Comparison of ENCODE assay signal across 8 mouse cellular contexts in genomic region chr12:25092027-25092704, GRCm38 (mm10). TPM values are rescaled to one million over a fixed set of nuclear protein-coding genes. Genes with fewer than 3 reads are reported as not detected.
DNase-seq lines count a peak whose midpoint lies in the region; ATAC-seq and TF ChIP-seq lines count a peak whose summit lies in the region.

No protein-coding gene starts in this region.

- H3K4me1 ChIP-seq in forebrain, embryonic 10.5 days, result peaks cover 38% of the 10 kb centered on the region
- H3K4me1 ChIP-seq in heart, embryonic 15.5 days (replicated peaks), result peaks cover 30% of the 10 kb centered on the region
- H3K4me1 ChIP-seq in liver, embryonic 14.5 days (replicated peaks; ENCODE audit: control insufficient read depth in 2 of 2, insufficient read depth in 2 of 2, low read length in 1 of 2), result no peaks in the 10 kb centered on the region
- peaks cover 14% of the 10 kb centered on the region for H3K4me1 ChIP-seq in neural tube, embryonic 11.5 days (ENCODE audit: control insufficient read depth, insufficient read depth, low read length)
- H3K4me1 ChIP-seq in stomach, postnatal 0 days (replicated peaks; ENCODE audit: control insufficient read depth, insufficient read depth), result peaks cover 9% of the 10 kb centered on the region; the same call in 1 of the 2 replicates

- H3K9ac ChIP-seq in heart, embryonic 15.5 days, result peak overlapping the region; percentile 50
- H3K9ac ChIP-seq in liver, embryonic 14.5 days (replicated peaks), result no peak overlapping the region
- H3K9ac ChIP-seq in neural tube, embryonic 11.5 days (ENCODE audit: low read length), result no peak overlapping the region
- H3K9ac ChIP-seq in stomach, postnatal 0 days (ENCODE audit: low read length), result peak overlapping the region; percentile 56

- peak; percentile 96 for TF ChIP-seq CTCF in liver, embryonic 14.5 days (IDR thresholded peaks at IDR 0.05; ENCODE audit: low read depth)
- TF ChIP-seq CTCF in stomach, postnatal 0 days (IDR thresholded peaks at IDR 0.05; ENCODE audit: low read depth), result peak; percentile 100

- peak overlapping the region; percentile 75 for H3K27ac ChIP-seq in forebrain, embryonic 10.5 days
- H3K27ac ChIP-seq in heart, embryonic 15.5 days, result peak overlapping the region; percentile 59
- H3K27ac ChIP-seq in liver, embryonic 14.5 days, result no peak overlapping the region
- no peak overlapping the region for H3K27ac ChIP-seq in neural tube, embryonic 11.5 days (ENCODE audit: low read depth, low read length)
- H3K27ac ChIP-seq in stomach, postnatal 0 days (replicated peaks), result peak overlapping the region; percentile 35

- ATAC-seq in heart, embryonic 15.5 days (replicated peaks; ENCODE audit: insufficient number of reproducible peaks, insufficient read depth, low FRiP score, low read depth), result peak; percentile 20; the same call in 1 of the 2 replicates
- peak; percentile 36; the same call in 1 of the 2 replicates for ATAC-seq in liver, embryonic 14.5 days (ENCODE audit: insufficient read depth)
- ATAC-seq in neural tube, embryonic 11.5 days (ENCODE audit: insufficient read depth, low FRiP score, low TSS enrichment), result peak; percentile 46; the same call in 1 of the 2 replicates
- peak; percentile 51 for ATAC-seq in stomach, postnatal 0 days (ENCODE audit: low FRiP score, low TSS enrichment)

- peaks cover 3% of the 10 kb centered on the region; the same call in 1 of the 2 replicates for H3K36me3 ChIP-seq in forebrain, embryonic 10.5 days (replicated peaks)
- H3K36me3 ChIP-seq in heart, embryonic 15.5 days, result no peaks in the 10 kb centered on the region
- no peaks in the 10 kb centered on the region for H3K36me3 ChIP-seq in liver, embryonic 14.5 days (replicated peaks; ENCODE audit: control insufficient read depth, insufficient read depth, low read depth)
- no peaks in the 10 kb centered on the region for H3K36me3 ChIP-seq in neural tube, embryonic 11.5 days (ENCODE audit: control insufficient read depth, insufficient read depth, low read length)
- no peaks in the 10 kb centered on the region for H3K36me3 ChIP-seq in stomach, postnatal 0 days (ENCODE audit: control insufficient read depth, insufficient read depth, low read length)

- DNase-seq in B cell, adult 2 months, result peak; percentile 88 to 89
- DNase-seq in brain, adult 2 months (ENCODE audit: low read depth, low spot score), result peak; percentile 88
- DNase-seq in forebrain, embryonic 10.5 days (ENCODE audit: extremely low spot score, low spot score), result peak; percentile 91
- peak; percentile 93 for DNase-seq in kidney, postnatal 14 days
- DNase-seq in liver, embryonic 14.5 days (ENCODE audit: low read depth in 3 of 3, low spot score in 3 of 3), result peak in 2 of 3 experiments; percentile 34 to 36
- peak; percentile 90 for DNase-seq in neural tube, embryonic 11.5 days (ENCODE audit: low spot score)
- peak; percentile 87 for DNase-seq in stomach, postnatal 0 days (ENCODE audit: low spot score)

- 9% methylated on average over 25 of the region's 25 CpGs for WGBS in forebrain, embryonic 10.5 days
- 7% methylated on average over 25 of the region's 25 CpGs for WGBS in heart, embryonic 15.5 days
- 9% methylated on average over 25 of the region's 25 CpGs for WGBS in liver, embryonic 14.5 days (ENCODE audit: insufficient replicate concordance)
- WGBS in neural tube, embryonic 11.5 days, result 7% methylated on average over 25 of the region's 25 CpGs
- 7% methylated on average over 25 of the region's 25 CpGs for WGBS in stomach, postnatal 0 days

- peak overlapping the region; percentile 81 for H3K4me2 ChIP-seq in heart, embryonic 15.5 days
- peak overlapping the region; percentile 47 for H3K4me2 ChIP-seq in liver, embryonic 14.5 days (ENCODE audit: low read depth)
- peak overlapping the region; percentile 55 for H3K4me2 ChIP-seq in neural tube, embryonic 11.5 days (ENCODE audit: low read depth)
- H3K4me2 ChIP-seq in stomach, postnatal 0 days (replicated peaks; ENCODE audit: low read depth), result peak overlapping the region; percentile 73

- no peaks in the 10 kb centered on the region for H3K9me3 ChIP-seq in forebrain, embryonic 10.5 days
- no peaks in the 10 kb centered on the region for H3K9me3 ChIP-seq in heart, embryonic 15.5 days (replicated peaks)
- no peaks in the 10 kb centered on the region for H3K9me3 ChIP-seq in liver, embryonic 14.5 days (ENCODE audit: control insufficient read depth, low read length)
- no peaks in the 10 kb centered on the region for H3K9me3 ChIP-seq in neural tube, embryonic 11.5 days (ENCODE audit: control insufficient read depth, low read length)
- no peaks in the 10 kb centered on the region for H3K9me3 ChIP-seq in stomach, postnatal 0 days (ENCODE audit: control insufficient read depth, low read length)

- H3K27me3 ChIP-seq in forebrain, embryonic 10.5 days (ENCODE audit: poor library complexity, severe bottlenecking), result peaks cover 14% of the 10 kb centered on the region
- H3K27me3 ChIP-seq in heart, embryonic 15.5 days, result no peaks in the 10 kb centered on the region
- peaks cover 44% of the 10 kb centered on the region for H3K27me3 ChIP-seq in liver, embryonic 14.5 days (ENCODE audit: control insufficient read depth, insufficient read depth, low read length)
- H3K27me3 ChIP-seq in neural tube, embryonic 11.5 days (ENCODE audit: control insufficient read depth, insufficient read depth, low read length), result no peaks in the 10 kb centered on the region
- no peaks in the 10 kb centered on the region for H3K27me3 ChIP-seq in stomach, postnatal 0 days (ENCODE audit: control insufficient read depth, insufficient read depth, low read length)

- TF ChIP-seq EP300 in liver, embryonic 14.5 days (IDR thresholded peaks at IDR 0.05; ENCODE audit: low read depth), result no peak
- no peak for TF ChIP-seq EP300 in stomach, postnatal 0 days (optimal IDR thresholded peaks at IDR 0.05)

- peak overlapping the region; percentile 78 for H3K4me3 ChIP-seq in forebrain, embryonic 10.5 days
- H3K4me3 ChIP-seq in heart, embryonic 15.5 days, result peak overlapping the region; percentile 42
- H3K4me3 ChIP-seq in liver, embryonic 14.5 days (ENCODE audit: insufficient read depth in 1 of 2, low read depth in 2 of 2, low read length in 2 of 2), result no peak overlapping the region
- H3K4me3 ChIP-seq in neural tube, embryonic 11.5 days (ENCODE audit: low read depth, low read length), result peak overlapping the region; percentile 8; the same call in 1 of the 2 replicates
- H3K4me3 ChIP-seq in stomach, postnatal 0 days (ENCODE audit: low read depth, low read length), result peak overlapping the region; percentile 36

RNA-seq across cellular contexts. Expression of gene Id2, which starts 4.8 kb away (rescaled TPM):
- 180 and 197 TPM in 2 replicates for polyA plus RNA-seq in forebrain, embryonic 10.5 days (2016; fragmentation: Nextera tagmentation; extraction: Ambion mirVana)
- 170 and 206 TPM in 2 replicates for polyA plus RNA-seq in heart, embryonic 15.5 days (2015; fragmentation: Nextera tagmentation; extraction: Ambion mirVana)
- 46.3 and 57.7 TPM in 2 replicates for polyA plus RNA-seq in liver, embryonic 14.5 days (2012; rRNA removed)
- 111 and 114 TPM in 2 replicates for polyA plus RNA-seq in liver, embryonic 14.5 days (2014; fragmentation: Nextera tagmentation; extraction: Ambion mirVana)
- polyA plus RNA-seq in neural tube, embryonic 11.5 days (2014; fragmentation: Nextera tagmentation; extraction: Ambion mirVana), result 311 and 361 TPM in 2 replicates
- 315 and 330 TPM in 2 replicates for polyA plus RNA-seq in stomach, postnatal 0 days (2015; fragmentation: Nextera tagmentation; extraction: Ambion mirVana)

Comparison
In these comparisons a context has a peak if more than half of its experiments do, and no peak if none do; other contexts are left out.
1. DNase-seq: peak in every context shown above with its lines; median percentile 93 in kidney, postnatal 14 days; 91 in forebrain, embryonic 10.5 days; 90 in neural tube, embryonic 11.5 days; 88 in B cell, adult 2 months; 88 in brain, adult 2 months; 87 in stomach, postnatal 0 days; 35 in liver, embryonic 14.5 days.
2. H3K27ac ChIP-seq: peak in forebrain, embryonic 10.5 days (single experiment), heart, embryonic 15.5 days (single experiment) and stomach, postnatal 0 days (single experiment); none in liver, embryonic 14.5 days (single experiment) and neural tube, embryonic 11.5 days (single experiment).
3. H3K4me3 ChIP-seq: peak in forebrain, embryonic 10.5 days (single experiment), heart, embryonic 15.5 days (single experiment), neural tube, embryonic 11.5 days (single experiment) and stomach, postnatal 0 days (single experiment); none in liver, embryonic 14.5 days (0 of 2).
4. H3K9ac ChIP-seq: peak in heart, embryonic 15.5 days (single experiment) and stomach, postnatal 0 days (single experiment); none in liver, embryonic 14.5 days (single experiment) and neural tube, embryonic 11.5 days (single experiment).
5. Peak in every context shown above with its lines, with median percentiles within 50 percentile points of each other: ATAC-seq and H3K4me2 ChIP-seq.